Mouse (Mus musculus) lung, embryonic 14.5 days (tissue): Measurements from ENCODE around the gene Zfp809. TPM values are rescaled to one million over a fixed set of nuclear protein-coding genes. Genes with fewer than 3 reads are reported as not detected.

Experiments
- ATAC-seq: fragments of 200-750 bp; cut with Nextera tagmentation; 2 replicates; pipeline ENCODE4 v1.8.0; 2017; ENCODE audit warnings: mild to moderate bottlenecking, moderate TSS enrichment, moderate library complexity; ENCODE audit not compliant: insufficient read depth
- DNase-seq: peaks from one replicate; pipeline ENCODE4 v3.0.0-alpha.2; 2015
- H3K27ac ChIP-seq: fragments of 300-500 bp; sonication (generic); 2 replicates; pipeline ENCODE4 v1.5.1; 2014; ENCODE audit warnings: low read depth, mild to moderate bottlenecking, moderate library complexity
- H3K27me3 ChIP-seq: fragments of 300-500 bp; sonication (generic); 2 replicates; pipeline ENCODE4 v1.6.1; 2014; ENCODE audit warnings: low read length, control low read depth; ENCODE audit not compliant: insufficient read depth
- H3K36me3 ChIP-seq: fragments of 300-500 bp; sonication (generic); 2 replicates; pipeline ENCODE4 v1.6.1; 2014; ENCODE audit warnings: control low read depth; ENCODE audit not compliant: insufficient read depth
- H3K4me1 ChIP-seq: fragments of 300-500 bp; sonication (generic); 2 replicates; pipeline ENCODE4 v1.6.1; 2014; ENCODE audit warnings: antibody characterized with exemption, control low read depth; ENCODE audit not compliant: insufficient read depth
- H3K4me2 ChIP-seq: fragments of 300-500 bp; sonication (generic); 2 replicates; pipeline ENCODE4 v1.6.1; 2014; ENCODE audit warnings: mild to moderate bottlenecking
- H3K4me3 ChIP-seq: fragments of 300-500 bp; sonication (generic); 2 replicates; pipeline ENCODE4 v1.5.1; 2014; ENCODE audit warnings: low read depth, low read length
- H3K9ac ChIP-seq: fragments of 300-500 bp; sonication (generic); 2 replicates; pipeline ENCODE4 v1.6.1; 2014
- H3K9me3 ChIP-seq: fragments of 300-500 bp; sonication (generic); 2 replicates; pipeline ENCODE4 v1.6.1; 2016; ENCODE audit warnings: low read depth, low read length, control low read depth
- CTCF ChIP-seq: IDR thresholded peaks from 2 replicates; pipeline ENCODE4 v1.5.1; 2016; ENCODE audit warnings: antibody characterized with exemption, low read depth
- WGBS: fragments of 180-500 bp; shearing (Covaris S2); extraction: QIAGEN DNeasy Blood & Tissue Kit; methylation state at CpG from one replicate; pipeline ENCODE4 v1.1.7; 2014; 5-methylcytosine and 5-hydroxymethylcytosine counted together
- polyA plus RNA-seq: library from polyadenylated mRNA; unstranded; fragments of >200 nt; fragmentation: Nextera tagmentation; extraction: Ambion mirVana; gene quantifications from 2 replicates; pipeline ENCODE4 v1.2.1, GENCODE M21; 2014

Zfp809 gene
- polyA plus RNA-seq, 1 experiment from 2014 or later: 27.5 TPM

GRCm38 (mm10) chr9:22262611-22263010, 37.1 kb downstream of the Zfp809 start:
- H3K9me3 ChIP-seq: no peaks in the 10 kb centered on the region; the same call in 1 of the 2 replicates
- no peak for DNase-seq
- no peak overlapping the region for H3K4me3 ChIP-seq
- peaks cover under 1% of the 10 kb centered on the region; the same call in 1 of the 2 replicates for H3K36me3 ChIP-seq
- no peaks in the 10 kb centered on the region for H3K4me1 ChIP-seq
- no peak overlapping the region for H3K27ac ChIP-seq
- H3K9ac ChIP-seq: no peak overlapping the region
- no peak overlapping the region for H3K4me2 ChIP-seq
- no peaks in the 10 kb centered on the region for H3K27me3 ChIP-seq
- WGBS: 81% methylated on average over 10 of the region's 10 CpGs
- no peak for TF ChIP-seq CTCF
- no peak for ATAC-seq

- Histone ChIP-seq H3K9me3 (no peaks in the 10 kb centered on the region; the same call in 1 of the 2 replicates), H3K9ac (no peak overlapping the region), H3K36me3 (0 out of 2 replicates have a peak, but pooled peaks cover 3% of the 10 kb centered on the region), H3K27me3 (no peaks in the 10 kb centered on the region), H3K27ac (no peak overlapping the region), H3K4me3 (no peak overlapping the region), H3K4me2 (no peak overlapping the region), H3K4me1 (no peaks in the 10 kb centered on the region)
- no peak for DNase-seq
- WGBS: 93% methylated on average over 1 of the region's 1 CpGs
- TF ChIP-seq CTCF: no peak
- no peak for ATAC-seq
Measured at GRCm38 (mm10) chr9:22268886-22269285, 43.4 kb downstream of the Zfp809 start.

- Histone ChIP-seq H3K36me3 (peaks cover 77% of the 10 kb centered on the region), H3K4me1 (no peaks in the 10 kb centered on the region), H3K27ac (no peak overlapping the region), H3K9ac (no peak overlapping the region), H3K4me2 (no peak overlapping the region), H3K9me3 (peaks cover 65% of the 10 kb centered on the region), H3K27me3 (no peaks in the 10 kb centered on the region), H3K4me3 (no peak overlapping the region)
- no peak for DNase-seq
- ATAC-seq: no peak
- no peak for TF ChIP-seq CTCF
- 95% methylated on average over 4 of the region's 4 CpGs for WGBS
Measured at GRCm38 (mm10) chr9:22278733-22279132, 53.2 kb downstream of the Zfp809 start.

Other genes starting within 250 kb of the Zfp809 start
- gene Rgl3, start 236.3 kb upstream of the Zfp809 start, polyA plus RNA-seq: 3.8 and 5.5 TPM in 2 replicates
- 1.4 and 1.5 TPM in 2 replicates for gene Ccdc151, start 223.1 kb upstream of the Zfp809 start, polyA plus RNA-seq
- gene Prkcsh, start 222.9 kb upstream of the Zfp809 start, polyA plus RNA-seq: 94.4 and 107 TPM in 2 replicates
- gene Elavl3, start 173.7 kb upstream of the Zfp809 start, polyA plus RNA-seq: 0.12 and 0.43 TPM in 2 replicates
- gene Gm49318, start 154.5 kb upstream of the Zfp809 start, polyA plus RNA-seq: not detected in 2 replicates
- gene Zfp653, start 154.3 kb upstream of the Zfp809 start, polyA plus RNA-seq: 10.7 and 12.4 TPM in 2 replicates
- gene Ecsit, start 140.3 kb upstream of the Zfp809 start, polyA plus RNA-seq: 31.0 and 33.5 TPM in 2 replicates
- gene Cnn1, start 126.5 kb upstream of the Zfp809 start, polyA plus RNA-seq: 69.1 and 71.2 TPM in 2 replicates
- gene Elof1, start 108.5 kb upstream of the Zfp809 start, polyA plus RNA-seq: 196 and 212 TPM in 2 replicates
- gene Acp5, start 90.0 kb upstream of the Zfp809 start, polyA plus RNA-seq: 3.6 and 4.2 TPM in 2 replicates
- 70.8 and 73.8 TPM in 2 replicates for gene Pigyl, start 68.9 kb upstream of the Zfp809 start, polyA plus RNA-seq
- gene Zfp872, start 37.6 kb upstream of the Zfp809 start, polyA plus RNA-seq: 0.53 and 0.68 TPM in 2 replicates
- gene Zfp599, start 34.2 kb downstream of the Zfp809 start, polyA plus RNA-seq: 6.6 and 6.8 TPM in 2 replicates
- gene Zfp810, start 81.9 kb downstream of the Zfp809 start, polyA plus RNA-seq: 21.0 and 23.7 TPM in 2 replicates
- 68.6 and 74.1 TPM in 2 replicates for gene Anln, start 163.5 kb downstream of the Zfp809 start, polyA plus RNA-seq
- 4.9 and 5.6 TPM in 2 replicates for gene 9530077C05Rik, start 185.8 kb downstream of the Zfp809 start, polyA plus RNA-seq
- gene Gm17545, start 228.6 kb downstream of the Zfp809 start, polyA plus RNA-seq: not detected in 2 replicates
- 65.7 and 71.0 TPM in 2 replicates for gene Rp9, start 244.0 kb downstream of the Zfp809 start, polyA plus RNA-seq